In genomic region chr11:98723098-98723497, GRCm38 (mm10) we compare ENCODE assay signal across 34 mouse cellular contexts. TPM values are rescaled to one million over a fixed set of nuclear protein-coding genes. Genes with fewer than 3 reads are reported as not detected.
DNase-seq lines count a peak whose midpoint lies in the region; ATAC-seq and TF ChIP-seq lines count a peak whose summit lies in the region.
"Had no signal": no experiment of that assay in that cellular context is flagged by ENCODE, and none has a peak within 500 bp of the region (broad histone marks: within the 10 kb centered on the region; RNA-seq: fewer than 3 reads in every experiment).

No protein-coding gene starts in this region.

- H3K4me3 ChIP-seq in kidney, embryonic 15.5 days (replicated peaks), result no peak overlapping the region
- H3K4me3 ChIP-seq in lung, embryonic 14.5 days (ENCODE audit: low read depth, low read length), result no peak overlapping the region
- H3K4me3 ChIP-seq: embryonic facial prominence, embryonic 10.5 days; embryonic facial prominence, embryonic 15.5 days; forebrain, embryonic 12.5 days; heart, adult 2 months; heart, embryonic 12.5 days; limb, embryonic 10.5 days; limb, embryonic 15.5 days; midbrain, embryonic 10.5 days; midbrain, embryonic 15.5 days; stomach, embryonic 15.5 days had no signal

- H3K4me1 ChIP-seq in kidney, embryonic 15.5 days, result peaks cover 16% of the 10 kb centered on the region
- H3K4me1 ChIP-seq in lung, embryonic 14.5 days (ENCODE audit: insufficient read depth), result peaks cover 23% of the 10 kb centered on the region

- intact Hi-C loops in heart, postnatal 25 days (cut with DNase I), result loop anchor here (5.0 kb wide), 1 partner anchor 49 kb away; no protein-coding TSS in a partner anchor

- peaks cover 46% of the 10 kb centered on the region for H3K36me3 ChIP-seq in kidney, embryonic 15.5 days
- peaks cover 36% of the 10 kb centered on the region for H3K36me3 ChIP-seq in lung, embryonic 14.5 days (ENCODE audit: insufficient read depth)

- no peak overlapping the region for H3K4me2 ChIP-seq in kidney, embryonic 15.5 days
- peak overlapping the region; percentile 2; the same call in 1 of the 2 replicates for H3K4me2 ChIP-seq in lung, embryonic 14.5 days
- H3K4me2 ChIP-seq: embryonic facial prominence, embryonic 15.5 days; forebrain, embryonic 12.5 days; heart, embryonic 12.5 days; hindbrain, embryonic 14.5 days; limb, embryonic 15.5 days; midbrain, embryonic 15.5 days; stomach, embryonic 15.5 days had no signal

- 74% methylated on average over 7 of the region's 7 CpGs for WGBS in kidney, embryonic 15.5 days
- WGBS in lung, embryonic 14.5 days, result 42% methylated on average over 7 of the region's 7 CpGs

- peak; percentile 88 for DNase-seq in heart, adult 11 months
- DNase-seq in heart, postnatal 25 days (ENCODE audit: low spot score), result no peak
- DNase-seq in kidney, adult 18-20 months, result no peak
- no peak for DNase-seq in lung, embryonic 14.5 days
- no peak for DNase-seq in lung, postnatal 36 days
- DNase-seq in lung, postnatal 4 days, result peak; percentile 31 to 33
- DNase-seq: adrenal gland, postnatal 10 days; cerebellum, adult 8-10 months; cerebellum, postnatal 25 days; heart, postnatal 10 days; kidney, adult 8-10 months; kidney, postnatal 14 days; right cerebral cortex, postnatal 25 days had no signal

- ATAC-seq in kidney, embryonic 15.5 days (replicated peaks; ENCODE audit: low FRiP score), result no peak
- ATAC-seq in lung, embryonic 14.5 days (ENCODE audit: insufficient read depth), result no peak
- ATAC-seq: inflammation-experienced regulatory T-cells, adult 6 months; midbrain, embryonic 15.5 days; Patski had no signal

- no peak for TF ChIP-seq CTCF in lung, embryonic 14.5 days (IDR thresholded peaks at IDR 0.05; ENCODE audit: low read depth)

- H3K27me3 ChIP-seq in kidney, embryonic 15.5 days, result no peaks in the 10 kb centered on the region
- H3K27me3 ChIP-seq in lung, embryonic 14.5 days (ENCODE audit: insufficient read depth, low read length), result no peaks in the 10 kb centered on the region
- H3K27me3 ChIP-seq: embryonic facial prominence, embryonic 15.5 days; forebrain, embryonic 12.5 days; heart, embryonic 12.5 days; limb, embryonic 15.5 days; midbrain, embryonic 15.5 days; Patski; stomach, embryonic 15.5 days had no signal

- H3K9ac ChIP-seq in kidney, embryonic 15.5 days, result no peak overlapping the region
- H3K9ac ChIP-seq in lung, embryonic 14.5 days, result no peak overlapping the region
- H3K9ac ChIP-seq: embryonic facial prominence, embryonic 15.5 days; forebrain, embryonic 12.5 days; heart, embryonic 12.5 days; hindbrain, embryonic 14.5 days; limb, embryonic 15.5 days; liver, embryonic 14.5 days; midbrain, embryonic 15.5 days; stomach, embryonic 15.5 days had no signal

- H3K27ac ChIP-seq in kidney, embryonic 15.5 days, result 0 out of 2 replicates have a peak overlapping the region, but pooled peaks have one; percentile 7
- H3K27ac ChIP-seq in lung, embryonic 14.5 days (ENCODE audit: low read depth), result no peak overlapping the region
- H3K27ac ChIP-seq: embryonic facial prominence, embryonic 10.5 days; embryonic facial prominence, embryonic 15.5 days; forebrain, embryonic 12.5 days; heart, adult 2 months; hindbrain, embryonic 14.5 days; limb, embryonic 10.5 days; liver, embryonic 14.5 days; midbrain, embryonic 10.5 days; midbrain, embryonic 15.5 days; stomach, embryonic 15.5 days had no signal

- no peaks in the 10 kb centered on the region for H3K9me3 ChIP-seq in kidney, embryonic 15.5 days (replicated peaks)
- no peaks in the 10 kb centered on the region for H3K9me3 ChIP-seq in lung, embryonic 14.5 days (ENCODE audit: low read depth, low read length)
- H3K9me3 ChIP-seq: embryonic facial prominence, embryonic 10.5 days; embryonic facial prominence, embryonic 15.5 days; forebrain, embryonic 12.5 days; heart, embryonic 12.5 days; limb, embryonic 10.5 days; limb, embryonic 15.5 days; midbrain, embryonic 10.5 days; midbrain, embryonic 15.5 days; stomach, embryonic 15.5 days had no signal

RNA-seq across cellular contexts. Expression of gene Med24, which starts 6.1 kb away (rescaled TPM):
- 10 to 100 TPM; 45.2 to 48.8 TPM for total RNA-seq in heart, postnatal 25 days (2021)
- 58.2 and 64.7 TPM in 2 replicates for polyA plus RNA-seq in kidney, embryonic 15.5 days (2015; fragmentation: Nextera tagmentation; extraction: Ambion mirVana)
- 53.0 and 53.5 TPM in 2 replicates for polyA plus RNA-seq in lung, embryonic 14.5 days (2014; fragmentation: Nextera tagmentation; extraction: Ambion mirVana)

RNA-seq across cellular contexts. Expression of gene Thra, which starts 17.3 kb away (rescaled TPM):
- total RNA-seq in heart, postnatal 25 days (2021), result 100 to 1,000 TPM; 102 to 117 TPM
- 21.7 and 26.9 TPM in 2 replicates for polyA plus RNA-seq in kidney, embryonic 15.5 days (2015; fragmentation: Nextera tagmentation; extraction: Ambion mirVana)
- polyA plus RNA-seq in lung, embryonic 14.5 days (2014; fragmentation: Nextera tagmentation; extraction: Ambion mirVana), result 46.8 and 47.1 TPM in 2 replicates

RNA-seq across cellular contexts. Expression of gene Csf3, which starts 22.0 kb away (rescaled TPM):
- total RNA-seq in heart, postnatal 25 days (2021), result not detected
- 0.23 TPM in 1 of 2 replicates, not detected in the other for polyA plus RNA-seq in kidney, embryonic 15.5 days (2015; fragmentation: Nextera tagmentation; extraction: Ambion mirVana)
- polyA plus RNA-seq in lung, embryonic 14.5 days (2014; fragmentation: Nextera tagmentation; extraction: Ambion mirVana), result not detected in 2 replicates
- total RNA-seq: adrenal gland, postnatal 10 days; gastrocnemius, postnatal 36 days; heart, adult 2 months; heart, postnatal 10 days; left cerebral cortex, postnatal 10 days; megakaryocyte progenitor cell, adult 5-6 weeks; MEL; neutrophil, adult 5-6 weeks had no signal
- polyA plus RNA-seq: embryonic facial prominence, embryonic 10.5 days; forebrain, embryonic 12.5 days; heart, adult 2 months; heart, embryonic 12.5 days; hindbrain, embryonic 14.5 days; inflammation-experienced regulatory T-cells, adult 6 months; limb, embryonic 10.5 days; liver, embryonic 14.5 days; midbrain, embryonic 10.5 days; midbrain, embryonic 15.5 days; neural tube, embryonic 11.5 days; stomach, embryonic 15.5 days had no signal

RNA-seq across cellular contexts. Expression of gene Psmd3, which starts 40.7 kb away (rescaled TPM):
- 100 to 1,000 TPM in 1 of 2 experiments, 10 to 100 TPM in 1; 98.7 to 104 TPM for total RNA-seq in heart, postnatal 25 days (2021)
- polyA plus RNA-seq in kidney, embryonic 15.5 days (2015; fragmentation: Nextera tagmentation; extraction: Ambion mirVana), result 262 and 280 TPM in 2 replicates
- 152 and 169 TPM in 2 replicates for polyA plus RNA-seq in lung, embryonic 14.5 days (2014; fragmentation: Nextera tagmentation; extraction: Ambion mirVana)

RNA-seq across cellular contexts. Expression of gene Nr1d1, which starts 52.0 kb away (rescaled TPM):
- 100 to 1,000 TPM in 1 of 2 experiments, 10 to 100 TPM in 1; 61.2 to 129 TPM for total RNA-seq in heart, postnatal 25 days (2021)
- 2.0 and 2.3 TPM in 2 replicates for polyA plus RNA-seq in kidney, embryonic 15.5 days (2015; fragmentation: Nextera tagmentation; extraction: Ambion mirVana)
- 1.4 and 1.7 TPM in 2 replicates for polyA plus RNA-seq in lung, embryonic 14.5 days (2014; fragmentation: Nextera tagmentation; extraction: Ambion mirVana)

Comparison
In these comparisons a context has a peak if more than half of its experiments do, and no peak if none do; other contexts are left out.
1. DNase-seq: peak in heart, adult 11 months (single experiment) and lung, postnatal 4 days (2 of 2); none in heart, postnatal 25 days (single experiment), kidney, adult 18-20 months (single experiment), lung, embryonic 14.5 days (single experiment) and lung, postnatal 36 days (single experiment).